Mouse (Mus musculus) MEL (cell line): ENCODE data around the gene Sorl1. TPM values are rescaled to one million over a fixed set of nuclear protein-coding genes. Genes with fewer than 3 reads are reported as not detected.

Experiments used
- DNase-seq: peaks from one replicate; pipeline ENCODE4 v3.0.0; 2011; ENCODE audit warnings: low read depth, low spot score
- H3K27ac ChIP-seq: 2 replicates; pipeline ENCODE4 v1.5.1; 2012; ENCODE audit warnings: low read depth, mild to moderate bottlenecking, control low read depth, low read length, moderate library complexity; ENCODE audit not compliant: control insufficient read depth
- H3K27me3 ChIP-seq, 2 experiments: fragments of 150-350 bp in 1 of 2; sonication (generic) in 1 of 2; 2 replicates each; pipeline ENCODE4 v1.6.1; 2012; ENCODE audit warnings: low read length in 2 of 2, mild to moderate bottlenecking in 2 of 2, improper control_type of control experiment in 1 of 2, moderate library complexity in 1 of 2; ENCODE audit not compliant: insufficient read depth in 2 of 2, control insufficient read depth in 1 of 2
- H3K36me3 ChIP-seq, 2 experiments: 2 replicates each; pipeline ENCODE4 v1.6.1; 2012 to 2014; ENCODE audit warnings: low read length in 2 of 2, improper control_type of control experiment in 1 of 2, inconsistent platforms in 1 of 2, mild to moderate bottlenecking in 1 of 2; ENCODE audit not compliant: insufficient read depth in 2 of 2, control insufficient read depth in 1 of 2
- H3K4me1 ChIP-seq, 2 experiments: fragments of 150-350 bp in 1 of 2; sonication (generic) in 1 of 2; 2 replicates each; pipeline ENCODE4 v1.6.1; 2012; ENCODE audit warnings: low read length in 2 of 2, improper control_type of control experiment in 1 of 2, mild to moderate bottlenecking in 1 of 2; ENCODE audit not compliant: insufficient read depth in 2 of 2, control insufficient read depth in 1 of 2
- H3K4me3 ChIP-seq, 2 experiments: fragments of 150-350 bp in 1 of 2; sonication (generic) in 1 of 2; 2 replicates each; pipeline ENCODE4 v1.5.1; 2012; ENCODE audit warnings: low read depth in 2 of 2, low read length in 2 of 2, mild to moderate bottlenecking in 2 of 2, moderate library complexity in 2 of 2, control low read depth in 1 of 2, improper control_type of control experiment in 1 of 2; ENCODE audit not compliant: control insufficient read depth in 1 of 2, insufficient read depth in 1 of 2
- H3K79me2 ChIP-seq: 2 replicates; pipeline ENCODE4 v1.6.1; 2012; ENCODE audit warnings: mild to moderate bottlenecking, low read length, moderate library complexity; ENCODE audit not compliant: control insufficient read depth, poor library complexity, insufficient read depth
- H3K9ac ChIP-seq: 2 replicates; pipeline ENCODE4 v1.6.1; 2012; ENCODE audit warnings: low read depth, mild to moderate bottlenecking, control low read depth, low read length, moderate library complexity; ENCODE audit not compliant: control insufficient read depth, poor library complexity, severe bottlenecking
- H3K9me3 ChIP-seq: fragments of 150-350 bp; sonication (generic); replicated peaks from 2 replicates; pipeline ENCODE4 v1.6.1; 2012; ENCODE audit warnings: mild to moderate bottlenecking, low read length, improper control_type of control experiment, moderate library complexity; ENCODE audit not compliant: insufficient read depth
- CHD1 ChIP-seq: IDR thresholded peaks from 2 replicates; pipeline ENCODE4 v1.6.1; 2012; ENCODE audit warnings: low read depth, mild to moderate bottlenecking, inconsistent platforms, low read length, improper control_type of control experiment
- CHD2 ChIP-seq: IDR thresholded peaks from 2 replicates; pipeline ENCODE4 v1.6.1; 2011; ENCODE audit warnings: low read length, improper control_type of control experiment
- CTCF ChIP-seq, 3 experiments: IDR thresholded peaks in 2 of 3; conservative IDR thresholded peaks in 1 of 3; 2 replicates each; pipeline ENCODE4 v1.5.1; 2011 to 2012; ENCODE audit warnings: low read length in 3 of 3, low read depth in 2 of 3, mild to moderate bottlenecking in 2 of 3, improper control_type of control experiment in 1 of 3, inconsistent platforms in 1 of 3, mixed read lengths in 1 of 3, moderate library complexity in 1 of 3; ENCODE audit not compliant: control insufficient read depth in 1 of 3, insufficient read depth in 1 of 3, poor library complexity in 1 of 3, severe bottlenecking in 1 of 3
- E2F4 ChIP-seq: IDR thresholded peaks from 2 replicates; pipeline ENCODE4 v1.6.1; 2011; ENCODE audit warnings: low read depth, low read length, improper control_type of control experiment, borderline replicate concordance
- ELF1 ChIP-seq: IDR thresholded peaks from 2 replicates; pipeline ENCODE4 v1.6.1; 2014; ENCODE audit warnings: low read depth, mild to moderate bottlenecking, inconsistent platforms, low read length, improper control_type of control experiment, moderate library complexity
- EP300 ChIP-seq, 2 experiments: IDR thresholded peaks; 2 replicates each; pipeline ENCODE4 v1.6.1; 2011; ENCODE audit warnings: improper control_type of control experiment in 2 of 2, low read length in 2 of 2, low read depth in 1 of 2, mild to moderate bottlenecking in 1 of 2
- ETS1 ChIP-seq: IDR thresholded peaks from 2 replicates; pipeline ENCODE4 v1.6.1; 2012; ENCODE audit warnings: low read depth, mild to moderate bottlenecking, inconsistent platforms, low read length, improper control_type of control experiment, moderate library complexity
- GABPA ChIP-seq: IDR thresholded peaks from 2 replicates; pipeline ENCODE4 v1.6.1; 2012; ENCODE audit warnings: low read depth, mild to moderate bottlenecking, inconsistent platforms, low read length, improper control_type of control experiment, moderate library complexity
- GATA1 ChIP-seq: IDR thresholded peaks from 2 replicates; pipeline ENCODE4 v1.6.1; 2011; ENCODE audit warnings: low read depth, low read length, improper control_type of control experiment
- HCFC1 ChIP-seq: IDR thresholded peaks from 2 replicates; pipeline ENCODE4 v1.6.1; 2012; ENCODE audit warnings: low read depth, mild to moderate bottlenecking, inconsistent platforms, low read length, improper control_type of control experiment, moderate library complexity
- KAT2A ChIP-seq: conservative IDR thresholded peaks from 2 replicates; pipeline ENCODE4 v1.6.1; 2012; ENCODE audit warnings: low read depth, low read length, improper control_type of control experiment, inconsistent platforms
- MAFK ChIP-seq: IDR thresholded peaks from 2 replicates; pipeline ENCODE4 v1.6.1; 2011; ENCODE audit warnings: low read depth, mild to moderate bottlenecking, low read length, improper control_type of control experiment, borderline replicate concordance
- MAX ChIP-seq: IDR thresholded peaks from 2 replicates; pipeline ENCODE4 v1.6.1; 2011; ENCODE audit warnings: low read length, improper control_type of control experiment
- MAZ ChIP-seq: IDR thresholded peaks from 2 replicates; pipeline ENCODE4 v1.6.1; 2012; ENCODE audit warnings: low read depth, mild to moderate bottlenecking, inconsistent platforms, low read length, improper control_type of control experiment
- MYB ChIP-seq: IDR thresholded peaks from 2 replicates; pipeline ENCODE4 v1.6.1; 2011; ENCODE audit warnings: mild to moderate bottlenecking, low read depth, low read length, improper control_type of control experiment
- RCOR1 ChIP-seq: IDR thresholded peaks from 2 replicates; pipeline ENCODE4 v1.6.1; 2012; ENCODE audit warnings: low read depth, mild to moderate bottlenecking, inconsistent platforms, low read length, improper control_type of control experiment
- SIN3A ChIP-seq: IDR thresholded peaks from 2 replicates; pipeline ENCODE4 v1.6.1; 2012; ENCODE audit warnings: low read length, improper control_type of control experiment, inconsistent platforms
- TBP ChIP-seq: IDR thresholded peaks from 2 replicates; pipeline ENCODE4 v1.8.0; 2011; ENCODE audit warnings: low read depth, low read length, improper control_type of control experiment
- TCF12 ChIP-seq: IDR thresholded peaks from 2 replicates; pipeline ENCODE4 v1.6.1; 2014; ENCODE audit warnings: low read depth, mild to moderate bottlenecking, inconsistent platforms, low read length, improper control_type of control experiment, moderate library complexity
- USF2 ChIP-seq, 2 experiments: IDR thresholded peaks; 2 replicates each; pipeline ENCODE4 v1.6.1; 2011 to 2012; ENCODE audit warnings: improper control_type of control experiment in 2 of 2, low read length in 2 of 2, borderline replicate concordance in 1 of 2, inconsistent platforms in 1 of 2, low read depth in 1 of 2, mild to moderate bottlenecking in 1 of 2; ENCODE audit not compliant: insufficient read depth in 1 of 2
- ZKSCAN1 ChIP-seq: IDR thresholded peaks from 2 replicates; pipeline ENCODE4 v1.6.1; 2012; ENCODE audit warnings: low read depth, mild to moderate bottlenecking, inconsistent platforms, low read length, improper control_type of control experiment, moderate library complexity
- polyA plus RNA-seq, 2 experiments: library from polyadenylated mRNA; stranded (reverse) in 1 of 2; unstranded in 1 of 2; fragments of >175 nt in 1 of 2; fragments of >200 nt in 1 of 2; gene quantifications; 2 replicates each; pipeline versions ENCODE4 v1.2.1 to v1.2.4; 2012; ENCODE audit warnings: low replicate concordance in 2 of 2, low read depth in 1 of 2; ENCODE audit not compliant: insufficient read length in 2 of 2, insufficient read depth in 1 of 2, missing spikeins in 1 of 2
- total RNA-seq: library from RNA; depleted of rRNA; stranded (reverse); fragments of 300-350 nt; gene quantifications from 2 replicates; pipeline ENCODE4 v1.2.3, GENCODE M21; 2012

Sorl1 gene
- total and polyA plus RNA-seq, 3 experiments: not detected

DNA sequence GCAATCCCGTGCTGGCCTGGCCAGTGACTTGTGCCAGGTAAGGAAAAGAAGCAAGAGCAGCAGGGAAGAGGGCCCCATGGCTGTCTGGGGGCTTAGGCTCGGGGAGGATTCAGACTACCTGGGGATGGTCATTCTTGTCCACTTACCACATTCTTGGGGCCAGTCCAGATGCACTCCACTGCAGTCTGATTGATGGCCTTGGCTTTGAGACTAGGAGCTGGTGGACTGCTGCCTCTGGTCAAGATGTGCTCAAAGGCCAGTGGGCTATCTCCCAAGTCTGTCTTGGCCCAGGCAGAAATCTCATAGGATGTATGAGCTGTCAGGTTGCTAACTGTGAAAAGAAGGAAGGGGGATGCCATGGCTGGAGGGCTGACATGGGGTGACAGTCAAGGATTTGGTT, 141.3 kb downstream of the Sorl1 start:
- H3K9me3 ChIP-seq: no peaks in the 10 kb centered on the region
- H3K27me3 ChIP-seq: no peaks in the 10 kb centered on the region
- DNase-seq: no peak
- H3K27ac ChIP-seq: no peak overlapping the region
- no peaks in the 10 kb centered on the region for H3K36me3 ChIP-seq
- no peaks in the 10 kb centered on the region for H3K4me1 ChIP-seq
- TF ChIP-seq TBP: no peak
- TF ChIP-seq SIN3A: no peak
- TF ChIP-seq GATA1: no peak
- TF ChIP-seq CTCF (IDR thresholded peaks at IDR 0.05 in 2 of 3, conservative IDR thresholded peaks at IDR 0.05 in 1 of 3; ENCODE audit: control insufficient read depth in 1 of 3, insufficient read depth in 1 of 3, low read depth in 2 of 3, low read length in 3 of 3, poor library complexity in 1 of 3, severe bottlenecking in 1 of 3): no peak
- TF ChIP-seq HCFC1: no peak
- TF ChIP-seq MYB: no peak
- H3K79me2 ChIP-seq: no peaks in the 10 kb centered on the region
- no peak overlapping the region for H3K4me3 ChIP-seq
- H3K9ac ChIP-seq: no peak overlapping the region

DNA sequence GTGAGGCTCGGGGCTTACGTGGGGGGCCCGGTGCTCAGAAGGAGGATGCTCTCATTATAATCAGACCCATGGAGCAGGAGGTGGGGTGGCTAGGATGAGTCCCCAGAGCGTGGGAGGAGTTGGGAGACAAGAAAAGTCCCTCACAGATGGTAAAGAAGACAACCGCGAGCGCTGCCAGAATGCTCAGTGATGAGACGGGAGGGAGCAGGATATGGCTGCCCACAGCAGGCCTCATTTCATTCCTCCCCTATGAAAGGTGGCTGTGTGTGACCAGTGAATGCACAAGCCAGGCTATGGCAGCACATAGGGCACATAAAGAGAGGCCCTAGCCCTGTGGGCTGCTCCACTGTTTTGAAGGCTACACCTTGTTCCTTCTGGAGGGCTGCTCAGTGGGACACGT, 142.1 kb downstream of the Sorl1 start:
- no peaks in the 10 kb centered on the region for H3K9me3 ChIP-seq
- no peaks in the 10 kb centered on the region for H3K4me1 ChIP-seq
- H3K36me3 ChIP-seq: no peaks in the 10 kb centered on the region
- no peak overlapping the region for H3K9ac ChIP-seq
- no peak overlapping the region for H3K27ac ChIP-seq
- no peak for DNase-seq
- TF ChIP-seq GATA1 (no peak), RCOR1 (no peak), E2F4 (no peak), EP300 (IDR thresholded peaks at IDR 0.05; ENCODE audit: low read depth in 1 of 2, low read length in 2 of 2) (no peak), CHD2 (no peak), TCF12 (no peak), MAFK (no peak), KAT2A (no peak), GABPA (no peak), USF2 (IDR thresholded peaks at IDR 0.05; ENCODE audit: borderline replicate concordance in 1 of 2, insufficient read depth in 1 of 2, low read depth in 1 of 2, low read length in 2 of 2) (no peak), MAZ (no peak), ETS1 (no peak), ELF1 (no peak), CHD1 (no peak), ZKSCAN1 (no peak), MAX (no peak), CTCF (IDR thresholded peaks at IDR 0.05 in 2 of 3, conservative IDR thresholded peaks at IDR 0.05 in 1 of 3; ENCODE audit: control insufficient read depth in 1 of 3, insufficient read depth in 1 of 3, low read depth in 2 of 3, low read length in 3 of 3, poor library complexity in 1 of 3, severe bottlenecking in 1 of 3) (no peak)
- H3K4me3 ChIP-seq: no peak overlapping the region
- H3K27me3 ChIP-seq: no peaks in the 10 kb centered on the region
- H3K79me2 ChIP-seq: no peaks in the 10 kb centered on the region
